Mouse (Mus musculus): ENCODE results near the gene Cyp2f2. TPM values are rescaled to one million over a fixed set of nuclear protein-coding genes. Genes with fewer than 3 reads are reported as not detected.

Gene Cyp2f2
- polyA plus RNA-seq (2012; rRNA removed), result 2.7 and 14.4 TPM in 2 replicates

DNA sequence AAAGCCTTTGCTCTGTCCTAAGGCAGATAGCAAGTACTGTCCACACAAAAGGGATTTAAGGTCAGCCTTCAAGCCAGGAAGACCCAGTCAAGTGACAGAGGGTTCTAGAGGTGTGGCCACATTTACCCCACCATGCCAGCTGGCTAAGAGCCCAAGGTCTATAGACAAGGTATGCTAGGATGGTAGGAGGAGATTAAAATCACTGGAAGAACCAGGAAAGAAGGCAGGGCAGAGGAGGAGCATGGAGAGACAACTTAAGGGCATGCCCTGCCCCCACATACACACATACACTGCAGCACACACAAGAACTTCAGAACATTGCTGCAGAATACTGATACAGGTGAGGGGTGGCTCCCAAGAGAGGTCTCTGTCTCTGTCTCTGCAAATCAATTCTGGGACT lies at the start of gene Cyp2f2:
Gene Cyp2f2, plus strand, starts transcription at position 234 of the 400 bp plus-strand sequence.
- peak; percentile 94 for DNase-seq (ENCODE audit: low read depth)

DNA sequence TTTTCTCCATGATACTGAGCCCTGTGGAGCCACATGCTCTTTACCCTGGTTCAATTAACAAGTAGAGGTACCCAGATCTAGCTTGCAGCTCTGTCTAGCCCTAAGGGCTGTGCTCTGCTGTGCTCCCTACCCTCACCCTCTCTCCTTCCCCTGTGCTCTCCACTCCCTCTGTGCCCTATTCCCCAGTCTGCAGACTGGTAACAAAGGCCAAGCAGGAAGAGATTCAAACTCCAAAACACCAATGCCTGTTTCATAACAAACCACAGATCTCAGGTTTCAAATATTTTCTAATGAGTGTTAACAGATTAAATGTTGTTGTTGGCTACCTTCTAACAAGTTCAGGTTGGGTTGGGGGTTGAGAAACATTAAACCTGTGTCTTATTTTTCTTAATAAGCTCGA lies 41.1 kb upstream of the Cyp2f2 start:
- peak; percentile 13 for DNase-seq (ENCODE audit: low read depth)

DNA sequence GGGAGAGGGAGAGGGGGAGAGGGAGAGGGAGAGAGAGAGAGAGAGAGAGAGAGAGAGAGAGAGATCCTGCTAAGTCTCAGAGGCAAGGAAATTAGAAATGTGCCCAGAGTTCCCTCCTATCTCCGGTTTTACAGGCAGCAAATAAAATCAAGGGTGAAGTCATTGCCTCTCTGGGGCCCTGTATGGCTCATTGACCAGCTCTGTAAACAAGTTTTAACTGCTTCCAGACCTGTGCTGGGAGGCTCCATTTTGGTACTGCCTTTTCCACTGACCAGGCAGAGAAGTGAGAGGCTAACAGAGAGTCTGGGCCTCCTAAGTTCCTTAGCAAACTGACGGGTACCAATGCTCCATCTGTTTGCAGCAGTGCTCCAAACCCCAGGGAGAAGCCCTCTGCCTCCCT lies 38.1 kb upstream of the Cyp2f2 start:
- no peak for DNase-seq (ENCODE audit: low read depth)

GRCm38 (mm10) chr7:27091039-27091438 lies 28.7 kb upstream of the Cyp2f2 start:
- DNase-seq (ENCODE audit: low read depth), result no peak

GRCm38 (mm10) chr7:27092038-27092703 lies 27.5 kb upstream of the Cyp2f2 start:
- DNase-seq (ENCODE audit: low read depth), result no peak

- DNase-seq (ENCODE audit: low read depth), result no peak
Measured at GRCm38 (mm10) chr7:27092882-27093281, 26.8 kb upstream of the Cyp2f2 start.

DNA sequence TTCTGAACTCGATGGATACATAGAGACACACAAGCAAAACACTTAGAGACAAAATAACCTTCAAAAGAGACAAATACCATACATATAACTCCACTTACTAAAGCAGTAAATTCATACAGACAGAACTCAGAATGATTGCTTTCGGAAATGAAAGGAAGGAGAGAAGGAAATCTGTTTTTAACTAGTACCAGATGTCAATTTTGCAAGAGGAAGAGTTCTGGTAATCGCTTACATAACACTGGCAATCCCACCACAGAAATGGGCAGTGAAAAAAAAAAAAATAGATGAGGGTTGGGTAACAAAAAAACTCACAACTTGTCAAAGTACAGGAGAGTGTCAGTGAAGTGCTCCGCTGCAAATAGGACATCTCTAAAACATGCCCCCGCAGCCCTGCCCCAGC lies 14.8 kb upstream of the Cyp2f2 start:
- DNase-seq (ENCODE audit: low read depth), result no peak

DNA sequence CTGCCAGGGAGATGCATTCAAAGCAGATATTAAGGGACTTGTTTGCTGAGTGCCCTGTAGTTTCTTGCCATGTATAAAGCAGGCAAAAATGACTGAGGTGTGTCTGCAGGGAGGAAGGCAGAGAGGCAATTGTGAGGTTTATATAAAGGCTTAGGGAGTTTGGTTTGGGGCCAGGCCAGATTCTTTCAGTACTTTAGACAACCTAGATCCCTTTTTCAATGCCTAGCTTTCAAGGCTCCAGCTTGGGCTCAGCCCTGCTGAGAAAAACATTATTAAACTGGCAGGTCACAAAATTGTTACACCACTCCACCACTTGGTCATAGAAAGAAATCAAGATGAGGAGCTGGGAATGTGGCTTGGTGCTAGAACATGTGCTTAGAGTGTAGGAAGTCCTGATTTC lies 9.4 kb upstream of the Cyp2f2 start:
- DNase-seq (ENCODE audit: low read depth), result no peak

GRCm38 (mm10) chr7:27111038-27111437 lies 8.7 kb upstream of the Cyp2f2 start:
- no peak for DNase-seq (ENCODE audit: low read depth)

DNA sequence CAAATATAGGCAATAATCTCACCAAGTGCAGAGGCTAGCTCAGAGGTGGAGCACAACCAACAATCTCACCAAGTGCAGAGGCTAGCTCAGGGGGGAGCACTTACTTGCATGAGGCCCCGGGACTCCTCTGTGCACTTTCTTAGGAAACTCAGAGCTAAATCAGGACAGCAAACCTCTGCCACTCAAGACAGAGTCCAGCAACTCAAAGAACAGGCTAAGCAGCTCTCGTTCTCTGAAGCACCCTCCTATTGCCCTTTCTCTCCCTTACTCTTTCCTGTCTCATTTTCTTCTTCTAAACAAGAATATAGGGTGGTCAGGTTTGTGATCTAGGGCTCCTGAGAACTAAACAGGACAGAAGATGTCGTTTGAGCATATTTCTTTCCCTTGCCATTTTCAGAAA lies 7.7 kb upstream of the Cyp2f2 start:
- DNase-seq (ENCODE audit: low read depth), result no peak

GRCm38 (mm10) chr7:27118033-27118511 lies 1.6 kb upstream of the Cyp2f2 start:
- no peak for DNase-seq (ENCODE audit: low read depth)

GRCm38 (mm10) chr7:27124305-27124832 lies 4.7 kb downstream of the Cyp2f2 start:
- no peak for DNase-seq (ENCODE audit: low read depth)

DNA sequence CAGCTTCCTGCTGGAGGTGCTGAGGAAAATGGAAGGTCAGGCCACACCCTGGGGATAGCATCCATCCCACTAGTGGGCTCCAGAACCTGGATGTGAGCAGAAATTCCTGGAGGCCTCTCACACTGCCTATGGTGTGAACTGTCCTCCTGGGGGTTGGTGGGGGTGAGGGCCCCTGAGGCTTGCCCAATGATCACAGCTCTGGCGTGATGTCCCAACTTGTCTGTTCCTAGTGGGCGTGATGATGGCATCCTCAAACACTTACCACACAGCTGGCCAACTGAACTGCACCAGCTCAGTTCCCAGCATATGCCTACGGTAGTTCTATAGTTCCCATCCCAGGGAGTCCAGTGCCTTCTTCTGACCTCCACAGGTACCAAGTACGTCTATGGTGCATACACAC lies 5.3 kb downstream of the Cyp2f2 start:
- no peak for DNase-seq (ENCODE audit: low read depth)

DNA sequence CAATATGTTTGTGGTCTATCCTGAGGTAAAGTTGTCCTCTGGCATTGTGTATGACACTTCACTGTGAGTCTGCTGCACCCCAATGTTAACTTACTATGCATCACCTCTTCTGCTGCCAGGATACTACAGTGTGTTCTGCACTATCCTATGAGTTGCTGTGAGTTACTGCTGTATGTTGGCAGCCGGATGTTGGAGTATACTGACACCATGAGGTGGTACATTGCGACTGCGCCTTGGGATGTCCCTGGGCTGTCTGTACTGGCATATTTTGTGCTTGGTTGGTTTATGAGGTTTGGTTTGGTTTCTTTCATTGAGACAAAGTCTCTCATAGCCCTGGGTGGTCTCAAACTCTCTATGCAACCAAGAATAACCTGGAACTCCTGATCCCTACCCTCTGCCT lies 8.5 kb downstream of the Cyp2f2 start:
- no peak for DNase-seq (ENCODE audit: low read depth)

DNA sequence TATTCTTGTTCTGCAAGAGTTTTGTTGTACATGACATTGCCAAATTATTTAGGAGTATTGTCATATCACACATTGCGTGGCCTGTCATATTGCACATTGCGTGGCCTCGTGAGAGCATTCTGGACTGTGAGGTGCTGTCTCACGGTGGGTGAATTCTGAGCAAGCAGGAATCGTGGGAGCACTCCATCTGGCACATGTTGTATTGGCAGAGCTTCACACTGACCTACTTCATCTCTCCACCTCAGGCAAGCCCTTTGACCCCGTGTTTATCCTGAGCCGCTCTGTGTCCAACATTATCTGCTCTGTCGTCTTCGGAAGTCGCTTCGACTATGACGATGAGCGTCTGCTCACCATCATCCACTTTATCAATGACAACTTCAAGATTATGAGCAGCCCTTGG lies 9.2 kb downstream of the Cyp2f2 start:
- no peak for DNase-seq (ENCODE audit: low read depth)

DNA sequence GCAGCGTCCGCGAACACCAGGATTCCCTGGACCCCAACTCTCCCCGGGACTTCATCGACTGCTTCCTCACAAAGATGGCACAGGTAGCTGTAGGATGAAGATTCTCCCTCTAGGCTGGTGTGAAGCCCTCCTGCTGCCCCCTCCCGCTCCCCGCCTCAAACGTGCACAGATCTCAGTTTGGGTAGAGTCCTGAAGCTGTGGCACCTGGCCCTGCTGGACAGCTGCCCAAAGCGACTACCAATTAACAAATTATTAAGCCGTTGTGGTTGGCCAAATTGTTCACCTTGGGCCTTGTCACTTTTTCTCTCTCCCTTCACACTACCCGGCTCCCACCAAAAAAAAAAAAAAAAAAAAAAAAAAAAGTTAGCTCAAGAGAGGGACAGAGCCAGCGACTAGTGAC lies 10.1 kb downstream of the Cyp2f2 start:
- DNase-seq (ENCODE audit: low read depth), result no peak

- DNase-seq (ENCODE audit: low read depth), result no peak
Measured at GRCm38 (mm10) chr7:27130521-27131370, 11.0 kb downstream of the Cyp2f2 start.

DNA sequence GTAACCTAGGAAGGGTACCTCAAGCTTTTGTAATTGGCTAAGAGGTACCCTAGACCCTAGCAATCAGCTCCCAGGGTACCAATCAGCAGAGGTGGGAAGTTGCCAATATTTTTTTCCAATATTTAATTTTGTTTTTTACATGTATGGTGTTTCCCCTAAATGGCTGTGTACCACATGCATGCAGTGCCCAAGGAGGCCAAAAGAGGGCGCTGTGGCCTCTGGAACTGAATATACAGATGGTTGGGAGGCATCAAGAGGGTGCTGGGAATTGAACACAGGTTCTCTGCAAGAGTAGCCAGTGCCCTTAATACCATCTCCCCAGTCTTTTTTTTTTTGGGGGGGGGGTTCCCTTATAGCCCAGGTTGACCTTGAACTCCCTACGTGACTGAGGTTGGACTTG lies 11.7 kb downstream of the Cyp2f2 start:
- DNase-seq (ENCODE audit: low read depth), result no peak

GRCm38 (mm10) chr7:27132588-27132987 lies 12.9 kb downstream of the Cyp2f2 start:
- DNase-seq (ENCODE audit: low read depth), result no peak

GRCm38 (mm10) chr7:27133156-27133555 lies 13.4 kb downstream of the Cyp2f2 start:
- no peak for DNase-seq (ENCODE audit: low read depth)

GRCm38 (mm10) chr7:27133757-27134156 lies 14.0 kb downstream of the Cyp2f2 start:
- no peak for DNase-seq (ENCODE audit: low read depth)

- no peak for DNase-seq (ENCODE audit: low read depth)
Measured at GRCm38 (mm10) chr7:27136410-27136996, 16.8 kb downstream of the Cyp2f2 start.
